Mouse (Mus musculus): ENCODE results near the gene Dbn1. TPM values are rescaled to one million over a fixed set of nuclear protein-coding genes. Genes with fewer than 3 reads are reported as not detected.
A peak's percentile ranks its signal among the peaks of the same experiment; 100 is the strongest.
"Not testable (repeated sequence)": the region's sequence is repeated elsewhere in the genome, so short reads cannot be mapped to it uniquely, and the experiment has no call there.

Dbn1 gene
- polyA plus RNA-seq, 1 experiment from 2014 or later: 91.2 TPM

GRCm38 (mm10) chr13:55449205-55449604 lies 38.7 kb downstream of the Dbn1 start:
- ATAC-seq: no peak
- Histone ChIP-seq H3K4me3 (ENCODE audit: low read length) (no peak overlapping the region), H3K27ac (ENCODE audit: low read length) (no peak overlapping the region), H3K27me3 (replicated peaks; ENCODE audit: control insufficient read depth, insufficient read depth, low read length) (no peaks in the 10 kb centered on the region), H3K36me3 (ENCODE audit: control insufficient read depth, insufficient read depth, low read length) (peaks cover 18% of the 10 kb centered on the region), H3K4me2 (ENCODE audit: low read depth, low read length) (no peak overlapping the region), H3K9ac (ENCODE audit: low read depth, low read length) (no peak overlapping the region), H3K4me1 (ENCODE audit: control insufficient read depth, insufficient read depth, low read length) (peaks cover 22% of the 10 kb centered on the region), H3K9me3 (ENCODE audit: control insufficient read depth, low read length) (no peaks in the 10 kb centered on the region)
- 90% methylated on average over 9 of the region's 9 CpGs for WGBS

GRCm38 (mm10) chr13:55448131-55448530 lies 39.8 kb downstream of the Dbn1 start:
- H3K36me3 ChIP-seq (ENCODE audit: control insufficient read depth, insufficient read depth, low read length): peaks cover 16% of the 10 kb centered on the region
- H3K9ac ChIP-seq (ENCODE audit: low read depth, low read length): no peak overlapping the region
- no peaks in the 10 kb centered on the region for H3K27me3 ChIP-seq (replicated peaks; ENCODE audit: control insufficient read depth, insufficient read depth, low read length)
- no peak overlapping the region for H3K4me3 ChIP-seq (ENCODE audit: low read length)
- 91% methylated on average over 5 of the region's 5 CpGs for WGBS
- H3K4me1 ChIP-seq (ENCODE audit: control insufficient read depth, insufficient read depth, low read length): peaks cover 22% of the 10 kb centered on the region
- ATAC-seq: no peak
- H3K27ac ChIP-seq (ENCODE audit: low read length): no peak overlapping the region
- no peaks in the 10 kb centered on the region for H3K9me3 ChIP-seq (ENCODE audit: control insufficient read depth, low read length)
- no peak overlapping the region for H3K4me2 ChIP-seq (ENCODE audit: low read depth, low read length)

GRCm38 (mm10) chr13:55447543-55447943 lies 40.4 kb downstream of the Dbn1 start:
- Histone ChIP-seq H3K4me3 (ENCODE audit: low read length) (no peak overlapping the region), H3K4me1 (ENCODE audit: control insufficient read depth, insufficient read depth, low read length) (peaks cover 22% of the 10 kb centered on the region), H3K27ac (ENCODE audit: low read length) (no peak overlapping the region), H3K36me3 (ENCODE audit: control insufficient read depth, insufficient read depth, low read length) (peaks cover 14% of the 10 kb centered on the region), H3K4me2 (ENCODE audit: low read depth, low read length) (no peak overlapping the region), H3K9me3 (ENCODE audit: control insufficient read depth, low read length) (no peaks in the 10 kb centered on the region), H3K27me3 (replicated peaks; ENCODE audit: control insufficient read depth, insufficient read depth, low read length) (no peaks in the 10 kb centered on the region), H3K9ac (ENCODE audit: low read depth, low read length) (no peak overlapping the region)
- ATAC-seq: no peak
- 54% methylated on average over 3 of the region's 3 CpGs for WGBS

- peaks cover 6% of the 10 kb centered on the region for H3K36me3 ChIP-seq (ENCODE audit: control insufficient read depth, insufficient read depth, low read length)
- H3K27me3 ChIP-seq (replicated peaks; ENCODE audit: control insufficient read depth, insufficient read depth, low read length): no peaks in the 10 kb centered on the region
- ATAC-seq: peak; percentile 11
- H3K27ac ChIP-seq (ENCODE audit: low read length): peak overlapping the region; percentile 96; the same call in 1 of the 2 replicates
- peak overlapping the region; percentile 74 for H3K4me2 ChIP-seq (ENCODE audit: low read depth, low read length)
- H3K9ac ChIP-seq (ENCODE audit: low read depth, low read length): 0 out of 2 replicates have a peak overlapping the region, but pooled peaks have one; percentile 14
- H3K4me3 ChIP-seq (ENCODE audit: low read length): peak overlapping the region; percentile 79
- no peaks in the 10 kb centered on the region for H3K9me3 ChIP-seq (ENCODE audit: control insufficient read depth, low read length)
- 72% methylated on average over 6 of the region's 6 CpGs for WGBS
- peaks cover 20% of the 10 kb centered on the region for H3K4me1 ChIP-seq (ENCODE audit: control insufficient read depth, insufficient read depth, low read length)
Measured at GRCm38 (mm10) chr13:55446483-55447105, 41.3 kb downstream of the Dbn1 start.

GRCm38 (mm10) chr13:55445361-55446091 lies 42.4 kb downstream of the Dbn1 start:
- Histone ChIP-seq H3K36me3 (ENCODE audit: control insufficient read depth, insufficient read depth, low read length) (peaks cover 2% of the 10 kb centered on the region), H3K27me3 (replicated peaks; ENCODE audit: control insufficient read depth, insufficient read depth, low read length) (no peaks in the 10 kb centered on the region), H3K4me3 (ENCODE audit: low read length) (peak overlapping the region; percentile 79), H3K9me3 (ENCODE audit: control insufficient read depth, low read length) (no peaks in the 10 kb centered on the region), H3K27ac (ENCODE audit: low read length) (peak overlapping the region; percentile 96), H3K4me2 (ENCODE audit: low read depth, low read length) (peak overlapping the region; percentile 74), H3K4me1 (ENCODE audit: control insufficient read depth, insufficient read depth, low read length) (peaks cover 19% of the 10 kb centered on the region), H3K9ac (ENCODE audit: low read depth, low read length) (peak overlapping the region; percentile 94)
- no peak for ATAC-seq
- under 1% methylated on average over 66 of the region's 66 CpGs for WGBS

- Histone ChIP-seq H3K27me3 (replicated peaks; ENCODE audit: control insufficient read depth, insufficient read depth, low read length) (no peaks in the 10 kb centered on the region), H3K4me3 (ENCODE audit: low read length) (peak within 1 kb of the TSS; percentile 79), H3K4me2 (ENCODE audit: low read depth, low read length) (peak within 1 kb of the TSS; percentile 74), H3K9me3 (ENCODE audit: control insufficient read depth, low read length) (no peaks in the 10 kb centered on the region), H3K27ac (ENCODE audit: low read length) (peak within 1 kb of the TSS; percentile 98), H3K4me1 (ENCODE audit: control insufficient read depth, insufficient read depth, low read length) (peaks cover 19% of the 10 kb centered on the region), H3K36me3 (ENCODE audit: control insufficient read depth, insufficient read depth, low read length) (no peaks in the 10 kb centered on the region; the same call in 1 of the 2 replicates), H3K9ac (ENCODE audit: low read depth, low read length) (peak within 1 kb of the TSS; percentile 94)
- ATAC-seq: peak; percentile 96
- WGBS: under 1% methylated on average over 35 of the region's 35 CpGs
Measured at GRCm38 (mm10) chr13:55444937-55445315, 43.0 kb downstream of the Dbn1 start, which contains the start of gene Grk6. TSS of gene Grk6 (plus strand) at chr13:55445072.

- Histone ChIP-seq H3K4me2 (ENCODE audit: low read depth, low read length) (peak overlapping the region; percentile 62), H3K36me3 (ENCODE audit: control insufficient read depth, insufficient read depth, low read length) (no peaks in the 10 kb centered on the region), H3K4me1 (ENCODE audit: control insufficient read depth, insufficient read depth, low read length) (peaks cover 15% of the 10 kb centered on the region), H3K27me3 (replicated peaks; ENCODE audit: control insufficient read depth, insufficient read depth, low read length) (no peaks in the 10 kb centered on the region), H3K9ac (ENCODE audit: low read depth, low read length) (peak overlapping the region; percentile 69), H3K27ac (ENCODE audit: low read length) (peak overlapping the region; percentile 98), H3K9me3 (ENCODE audit: control insufficient read depth, low read length) (no peaks in the 10 kb centered on the region), H3K4me3 (ENCODE audit: low read length) (peak overlapping the region; percentile 79)
- WGBS: under 1% methylated on average over 33 of the region's 33 CpGs
- ATAC-seq: peak; percentile 75
Measured at GRCm38 (mm10) chr13:55444286-55444936, 43.5 kb downstream of the Dbn1 start.

GRCm38 (mm10) chr13:55443799-55444285 lies 44.1 kb downstream of the Dbn1 start:
- WGBS: 34% methylated on average over 9 of the region's 9 CpGs
- peak overlapping the region; percentile 69 for H3K9ac ChIP-seq (ENCODE audit: low read depth, low read length)
- no peak for ATAC-seq

GRCm38 (mm10) chr13:55437111-55437629 lies 50.7 kb downstream of the Dbn1 start:
- 81% methylated on average over 14 of the region's 15 CpGs for WGBS
- not testable (repeated sequence) for H3K27ac ChIP-seq (ENCODE audit: low read length); H3K4me3 ChIP-seq (ENCODE audit: low read length); H3K9ac ChIP-seq (ENCODE audit: low read depth, low read length); H3K4me1 ChIP-seq (ENCODE audit: control insufficient read depth, insufficient read depth, low read length); H3K36me3 ChIP-seq (ENCODE audit: control insufficient read depth, insufficient read depth, low read length); H3K27me3 ChIP-seq (replicated peaks; ENCODE audit: control insufficient read depth, insufficient read depth, low read length); ATAC-seq; H3K4me2 ChIP-seq (ENCODE audit: low read depth, low read length); H3K9me3 ChIP-seq (ENCODE audit: control insufficient read depth, low read length)

More at GRCm38 (mm10) chr13:55443799-55444285, 44.1 kb downstream of the Dbn1 start:
- Histone ChIP-seq H3K27me3 (replicated peaks; ENCODE audit: control insufficient read depth, insufficient read depth, low read length) (no peaks in the 10 kb centered on the region), H3K4me3 (ENCODE audit: low read length) (peak overlapping the region; percentile 79), H3K36me3 (ENCODE audit: control insufficient read depth, insufficient read depth, low read length) (no peaks in the 10 kb centered on the region), H3K4me1 (ENCODE audit: control insufficient read depth, insufficient read depth, low read length) (peaks cover 15% of the 10 kb centered on the region), H3K9me3 (ENCODE audit: control insufficient read depth, low read length) (no peaks in the 10 kb centered on the region), H3K4me2 (ENCODE audit: low read depth, low read length) (peak overlapping the region; percentile 62), H3K27ac (ENCODE audit: low read length) (peak overlapping the region; percentile 98)

Data from intestine, embryonic 16.5 days (tissue).